Mouse (Mus musculus) C2C12 (cell line): ENCODE measurements around the gene D630023F18Rik.

Source experiments
- CTCF ChIP-seq: IDR thresholded peaks from one replicate; pipeline ENCODE4 v1.5.1; 2011; ENCODE audit not compliant: control insufficient read depth, insufficient read depth, insufficient read length
- FOSL1 ChIP-seq: IDR thresholded peaks from one replicate; pipeline ENCODE4 v1.8.0; 2011; ENCODE audit warnings: mild to moderate bottlenecking, low read length; ENCODE audit not compliant: poor library complexity, insufficient read depth, severe bottlenecking
- USF1 ChIP-seq: IDR thresholded peaks from one replicate; pipeline ENCODE4 v1.6.1; 2011; ENCODE audit warnings: low read depth, mild to moderate bottlenecking, control low read depth, moderate library complexity

DNA sequence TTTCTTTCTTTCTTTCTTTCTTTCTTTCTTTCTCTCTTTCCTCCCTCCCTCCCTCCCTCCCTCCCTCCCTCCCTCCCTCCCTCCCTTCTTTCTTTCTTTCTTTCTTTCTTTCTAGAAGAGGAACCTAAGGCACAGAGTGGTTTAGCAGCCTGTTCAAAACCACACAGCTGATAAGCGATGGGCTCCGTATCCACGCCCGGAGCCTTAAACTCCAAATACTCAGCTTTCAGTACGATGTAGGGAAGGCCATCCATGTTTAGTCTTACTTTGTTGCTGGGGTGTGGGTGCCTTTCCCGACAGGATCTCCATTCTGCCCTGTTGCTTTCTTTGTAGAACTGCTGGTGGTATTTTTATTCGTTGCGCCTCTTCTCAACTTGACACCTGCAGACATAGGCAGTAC is 13.8 kb downstream of the D630023F18Rik start:
- TF ChIP-seq CTCF (no peak), USF1 (no peak), FOSL1 (no peak)
